Mouse (Mus musculus): ENCODE results near the gene Adarb2. TPM values are rescaled to one million over a fixed set of nuclear protein-coding genes. Genes with fewer than 3 reads are reported as not detected.
"Not testable (repeated sequence)": the region's sequence is repeated elsewhere in the genome, so short reads cannot be mapped to it uniquely, and the experiment has no call there.

Gene Adarb2
- polyA plus RNA-seq, 1 experiment = not detected

GRCm38 (mm10) chr13:8608040-8608439, 405.4 kb downstream of the Adarb2 start:
- no peak for TF ChIP-seq POLR2A (IDR thresholded peaks at IDR 0.05; ENCODE audit: low read depth, low read length)
- no peak for TF ChIP-seq CTCF (IDR thresholded peaks at IDR 0.05; ENCODE audit: borderline replicate concordance, insufficient read depth, low read length)
- Histone ChIP-seq H3K27ac (ENCODE audit: insufficient read depth, low read length) (no peak overlapping the region), H3K4me3 (ENCODE audit: insufficient read depth, low read length) (no peak overlapping the region), H3K4me1 (ENCODE audit: control insufficient read depth, insufficient read depth, low read length) (no peaks in the 10 kb centered on the region)

- H3K27ac ChIP-seq (ENCODE audit: insufficient read depth, low read length); H3K4me1 ChIP-seq (ENCODE audit: control insufficient read depth, insufficient read depth, low read length); H3K4me3 ChIP-seq (ENCODE audit: insufficient read depth, low read length): not testable (repeated sequence)
These were observed 406.3 kb downstream of the Adarb2 start for GRCm38 (mm10) chr13:8608918-8609317.

GRCm38 (mm10) chr13:8610956-8611355, 408.3 kb downstream of the Adarb2 start:
- no peak overlapping the region for H3K4me3 ChIP-seq (ENCODE audit: insufficient read depth, low read length)
- no peak for TF ChIP-seq CTCF (IDR thresholded peaks at IDR 0.05; ENCODE audit: borderline replicate concordance, insufficient read depth, low read length)
- no peak for TF ChIP-seq POLR2A (IDR thresholded peaks at IDR 0.05; ENCODE audit: low read depth, low read length)
- H3K27ac ChIP-seq (ENCODE audit: insufficient read depth, low read length) = no peak overlapping the region
- no peaks in the 10 kb centered on the region for H3K4me1 ChIP-seq (ENCODE audit: control insufficient read depth, insufficient read depth, low read length)

DNA sequence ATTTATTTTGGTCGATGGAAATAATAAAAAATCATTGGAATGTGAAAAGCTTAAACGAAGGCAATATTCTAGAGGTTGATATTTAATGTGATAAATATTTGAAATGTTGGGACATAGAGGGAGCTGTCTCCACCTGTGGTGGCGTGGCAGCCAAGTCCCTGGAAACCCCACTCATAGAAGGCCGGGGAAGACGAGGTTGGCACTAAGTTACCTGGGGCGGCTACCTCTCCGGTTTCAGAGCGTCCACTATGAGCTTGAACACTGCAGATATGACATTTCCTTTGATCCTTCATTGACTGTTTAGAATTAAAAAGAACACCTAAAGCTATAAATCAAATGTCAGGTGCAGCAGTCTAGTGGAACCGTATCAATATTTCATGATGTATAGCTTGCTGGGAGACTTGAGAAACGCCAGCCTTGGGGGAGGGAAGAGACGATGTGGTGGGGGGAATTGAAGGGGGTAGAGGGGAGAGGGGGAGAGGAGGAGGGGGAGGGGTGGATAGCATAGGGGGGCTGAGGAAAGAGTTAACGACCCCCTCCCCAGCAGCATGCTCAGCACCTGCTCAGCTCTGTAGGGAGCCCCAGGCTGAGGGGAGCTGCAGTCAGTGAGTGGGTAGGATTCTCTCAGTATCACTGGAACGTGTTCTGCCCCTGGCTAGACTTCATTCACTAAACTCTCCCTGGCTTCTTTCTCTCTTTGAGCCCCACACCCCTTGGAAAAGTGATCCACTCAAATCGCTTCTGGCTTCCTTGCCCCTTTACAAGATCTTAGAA, 410.1 kb downstream of the Adarb2 start:
- Histone ChIP-seq H3K4me1 (ENCODE audit: control insufficient read depth, insufficient read depth, low read length) (no peaks in the 10 kb centered on the region), H3K27ac (ENCODE audit: insufficient read depth, low read length) (no peak overlapping the region), H3K4me3 (ENCODE audit: insufficient read depth, low read length) (no peak overlapping the region)
- no peak for TF ChIP-seq POLR2A (IDR thresholded peaks at IDR 0.05; ENCODE audit: low read depth, low read length)
- no peak for TF ChIP-seq CTCF (IDR thresholded peaks at IDR 0.05; ENCODE audit: borderline replicate concordance, insufficient read depth, low read length)

GRCm38 (mm10) chr13:8616685-8617084, 414.0 kb downstream of the Adarb2 start:
- Histone ChIP-seq H3K4me1 (ENCODE audit: control insufficient read depth, insufficient read depth, low read length) (no peaks in the 10 kb centered on the region; the same call in 1 of the 2 replicates), H3K4me3 (ENCODE audit: insufficient read depth, low read length) (no peak overlapping the region), H3K27ac (ENCODE audit: insufficient read depth, low read length) (no peak overlapping the region)
- no peak for TF ChIP-seq CTCF (IDR thresholded peaks at IDR 0.05; ENCODE audit: borderline replicate concordance, insufficient read depth, low read length)
- TF ChIP-seq POLR2A (IDR thresholded peaks at IDR 0.05; ENCODE audit: low read depth, low read length) = no peak

DNA sequence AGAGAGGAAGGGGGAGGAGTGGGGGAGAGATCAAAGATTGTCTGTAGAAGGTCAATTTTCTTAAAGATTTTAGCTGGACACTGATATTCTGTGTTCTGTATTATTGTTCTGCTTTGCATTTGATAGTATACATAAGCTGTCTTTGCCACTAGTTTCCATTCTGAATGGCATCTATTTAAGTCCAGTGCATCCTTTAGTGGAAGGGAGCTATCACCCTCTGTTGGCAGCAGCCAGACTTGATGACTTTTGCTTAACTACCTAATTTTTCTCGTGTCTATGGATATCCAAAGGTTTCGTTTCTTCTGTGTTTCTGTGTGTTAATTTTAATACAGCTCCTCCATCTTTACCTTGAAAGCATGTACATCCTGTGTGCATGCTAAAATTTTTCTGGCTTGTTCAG, 419.6 kb downstream of the Adarb2 start:
- Histone ChIP-seq H3K27ac (ENCODE audit: insufficient read depth, low read length) (no peak overlapping the region), H3K4me1 (ENCODE audit: control insufficient read depth, insufficient read depth, low read length) (no peaks in the 10 kb centered on the region; the same call in 1 of the 2 replicates), H3K4me3 (ENCODE audit: insufficient read depth, low read length) (no peak overlapping the region)
- TF ChIP-seq POLR2A (IDR thresholded peaks at IDR 0.05; ENCODE audit: low read depth, low read length) = no peak
- no peak for TF ChIP-seq CTCF (IDR thresholded peaks at IDR 0.05; ENCODE audit: borderline replicate concordance, insufficient read depth, low read length)

DNA sequence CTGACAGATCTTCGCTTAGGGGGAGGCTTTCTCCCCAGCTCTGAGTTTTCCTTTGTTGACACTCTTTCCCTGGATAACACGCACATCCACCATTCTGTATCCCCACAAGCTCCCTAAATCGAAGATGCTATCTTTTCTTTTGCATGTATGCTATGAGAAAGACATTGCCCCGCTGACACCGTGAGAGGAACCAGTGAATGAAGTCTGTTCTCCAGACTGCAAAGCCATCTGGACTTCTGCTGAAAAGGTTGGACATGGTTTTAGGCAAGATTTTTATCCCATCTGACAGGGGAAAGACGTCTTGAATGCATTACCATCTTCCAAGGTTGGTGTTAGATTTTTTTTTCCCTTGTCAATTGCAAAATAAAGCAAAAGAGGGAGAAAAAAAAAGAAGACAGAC, 426.9 kb downstream of the Adarb2 start:
- TF ChIP-seq POLR2A (IDR thresholded peaks at IDR 0.05; ENCODE audit: low read depth, low read length) (no peak), CTCF (IDR thresholded peaks at IDR 0.05; ENCODE audit: borderline replicate concordance, insufficient read depth, low read length) (no peak)
- H3K4me3 ChIP-seq (ENCODE audit: insufficient read depth, low read length) = no peak overlapping the region
- no peaks in the 10 kb centered on the region for H3K4me1 ChIP-seq (ENCODE audit: control insufficient read depth, insufficient read depth, low read length)
- no peak overlapping the region for H3K27ac ChIP-seq (ENCODE audit: insufficient read depth, low read length)

DNA sequence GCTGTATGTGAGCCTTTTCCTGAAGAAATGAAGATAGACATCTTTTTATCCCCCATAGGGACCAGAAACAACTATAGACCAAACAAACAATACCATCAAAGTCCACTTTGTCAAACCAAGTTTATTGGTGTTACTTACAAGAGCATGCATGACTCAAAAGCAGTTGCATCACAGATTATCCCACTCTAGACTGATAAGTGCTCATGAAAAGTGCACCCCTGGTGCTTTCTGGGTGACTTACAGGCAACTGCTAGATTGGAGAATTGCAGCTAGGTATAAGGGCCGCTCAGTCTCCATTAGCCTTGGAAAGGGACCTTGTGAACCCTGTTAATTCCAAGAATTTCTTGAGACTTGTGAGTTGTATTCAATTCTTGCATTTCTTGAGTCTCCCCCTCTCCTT, 429.0 kb downstream of the Adarb2 start:
- Histone ChIP-seq H3K27ac (ENCODE audit: insufficient read depth, low read length) (no peak overlapping the region), H3K4me3 (ENCODE audit: insufficient read depth, low read length) (no peak overlapping the region), H3K4me1 (ENCODE audit: control insufficient read depth, insufficient read depth, low read length) (no peaks in the 10 kb centered on the region)
- no peak for TF ChIP-seq POLR2A (IDR thresholded peaks at IDR 0.05; ENCODE audit: low read depth, low read length)
- no peak for TF ChIP-seq CTCF (IDR thresholded peaks at IDR 0.05; ENCODE audit: borderline replicate concordance, insufficient read depth, low read length)

- no peaks in the 10 kb centered on the region for H3K4me1 ChIP-seq (ENCODE audit: control insufficient read depth, insufficient read depth, low read length)
- TF ChIP-seq CTCF (IDR thresholded peaks at IDR 0.05; ENCODE audit: borderline replicate concordance, insufficient read depth, low read length) = no peak
- TF ChIP-seq POLR2A (IDR thresholded peaks at IDR 0.05; ENCODE audit: low read depth, low read length) = no peak
- no peak overlapping the region for H3K27ac ChIP-seq (ENCODE audit: insufficient read depth, low read length)
- H3K4me3 ChIP-seq (ENCODE audit: insufficient read depth, low read length) = no peak overlapping the region
These were observed 429.4 kb downstream of the Adarb2 start for GRCm38 (mm10) chr13:8632072-8632471.

DNA sequence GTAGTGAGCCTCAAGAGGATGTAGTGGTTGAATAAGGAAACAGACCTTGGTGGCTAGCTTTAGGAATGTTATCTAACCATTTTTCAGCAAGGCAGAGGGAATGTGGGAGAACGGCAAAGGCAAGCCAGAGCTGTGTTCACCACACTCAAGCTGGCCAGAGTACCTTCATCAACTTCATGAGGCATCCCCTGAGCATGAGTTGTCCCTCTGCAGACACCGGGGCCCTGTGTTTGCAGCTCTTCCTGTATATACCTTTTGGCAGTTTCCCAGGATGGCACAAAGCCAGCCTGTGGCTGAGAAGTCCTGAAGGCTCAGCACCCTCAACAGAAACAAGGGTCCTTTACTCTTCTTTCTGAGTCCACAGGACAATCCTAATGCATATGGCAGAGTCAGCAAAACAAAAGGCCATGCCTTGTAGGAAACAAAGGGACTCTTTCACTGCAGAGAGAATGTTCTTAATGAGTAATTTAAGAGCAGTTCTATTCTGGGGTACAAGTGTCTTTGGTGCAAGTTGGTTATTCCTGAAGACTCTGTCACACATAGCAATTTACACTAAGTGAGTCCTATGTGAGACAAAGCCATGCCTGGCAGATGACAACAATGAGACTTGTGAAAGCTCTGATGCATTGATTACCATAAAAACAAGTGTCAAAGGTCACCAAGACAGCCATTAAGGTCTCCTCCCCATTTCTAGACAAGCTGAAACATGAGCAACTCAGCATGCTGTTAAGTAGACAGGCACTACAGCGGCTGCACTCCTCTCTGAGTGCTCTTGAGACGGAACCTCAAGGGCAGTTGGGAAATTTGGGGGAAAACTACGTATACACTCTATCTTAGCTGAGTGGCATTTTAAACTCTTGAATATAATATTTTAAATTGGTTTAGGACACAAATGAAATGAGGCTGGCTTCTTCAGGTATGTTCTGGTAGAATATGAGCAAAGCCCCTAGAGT, 431.0 kb downstream of the Adarb2 start:
- Histone ChIP-seq H3K27ac (ENCODE audit: insufficient read depth, low read length) (no peak overlapping the region), H3K4me3 (ENCODE audit: insufficient read depth, low read length) (no peak overlapping the region), H3K4me1 (ENCODE audit: control insufficient read depth, insufficient read depth, low read length) (no peaks in the 10 kb centered on the region)
- TF ChIP-seq CTCF (IDR thresholded peaks at IDR 0.05; ENCODE audit: borderline replicate concordance, insufficient read depth, low read length) (no peak), POLR2A (IDR thresholded peaks at IDR 0.05; ENCODE audit: low read depth, low read length) (no peak)

Data from embryonic fibroblast, embryonic 13.5 days (primary cell).